Mouse (Mus musculus): ENCODE measurements at regions not wholly inside any gene's neighbourhood (a gene's known extent, or its start where the extent isn't known, plus 50 kb on each side); places are given as distances from the start of the nearest gene placed in this dataset.

DNA sequence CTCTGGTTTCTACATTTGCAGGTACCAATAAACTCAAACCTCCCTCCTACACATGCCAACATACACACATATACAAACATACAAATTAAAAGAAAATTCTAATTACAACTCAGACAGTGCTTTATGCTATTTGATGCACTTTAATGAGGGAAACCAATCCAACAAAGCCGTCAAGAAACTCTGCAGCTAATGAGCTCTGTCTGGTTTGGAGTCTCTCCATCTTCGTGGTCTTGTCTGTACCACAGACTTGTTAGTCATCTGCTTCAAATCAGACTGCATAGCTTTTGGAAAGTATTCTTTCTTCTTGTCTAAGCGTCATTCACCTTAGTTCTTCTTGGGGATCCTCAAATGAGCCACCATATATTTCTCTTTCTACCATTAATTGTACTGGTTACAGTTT is 108.9 kb upstream of the Speer4c start:
- no peak overlapping the region for H3K9ac ChIP-seq (ENCODE audit: low read depth, low read length)
- H3K79me2 ChIP-seq (ENCODE audit: control insufficient read depth, insufficient read depth, low read length), result no peaks in the 10 kb centered on the region
- no peak overlapping the region for H3K4me3 ChIP-seq (ENCODE audit: insufficient read depth, low read depth, low read length)
- WGBS, result 79% methylated on average over 3 of the region's 3 CpGs
- DNase-seq (ENCODE audit: extremely low read depth, low read depth, low spot score), result no peak
- TF ChIP-seq POLR2A (IDR thresholded peaks at IDR 0.05; ENCODE audit: extremely low read depth, insufficient read depth, low read length), result no peak
- no peak for TF ChIP-seq CTCF (IDR thresholded peaks at IDR 0.05; ENCODE audit: low read depth, low read length)
- no peaks in the 10 kb centered on the region for H3K4me1 ChIP-seq (ENCODE audit: control insufficient read depth, insufficient read depth, low read length)
- H3K36me3 ChIP-seq (ENCODE audit: control insufficient read depth, insufficient read depth, low read length), result no peaks in the 10 kb centered on the region
- no peak overlapping the region for H3K27ac ChIP-seq (replicated peaks; ENCODE audit: insufficient read depth, low read depth, low read length)
- no peaks in the 10 kb centered on the region for H3K27me3 ChIP-seq (ENCODE audit: control insufficient read depth, insufficient read depth, low read length)

DNA sequence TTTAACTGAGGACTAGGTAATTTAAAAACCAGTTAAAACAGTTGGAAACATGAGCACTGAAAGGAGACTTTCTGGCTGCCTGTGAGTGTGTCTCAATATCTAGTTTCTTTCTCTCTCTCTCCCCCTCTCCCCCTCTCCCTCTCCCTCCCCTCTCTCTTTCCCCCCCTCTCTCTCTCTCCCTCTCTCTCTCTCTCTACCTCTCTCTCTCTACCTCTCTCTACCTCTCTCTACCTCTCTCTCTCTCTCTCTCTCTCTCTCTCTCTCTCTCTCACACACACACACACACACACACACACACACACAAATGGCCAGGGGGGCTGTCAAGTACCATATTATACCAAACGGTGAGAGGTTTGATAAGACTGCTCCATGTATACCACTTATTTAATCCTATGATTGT is 103.0 kb upstream of the Cacna2d1 start:
- Histone ChIP-seq H3K4me3 (ENCODE audit: insufficient read depth, low read depth, low read length) (no peak overlapping the region), H3K36me3 (ENCODE audit: control insufficient read depth, insufficient read depth, low read length) (no peaks in the 10 kb centered on the region), H3K4me1 (ENCODE audit: control insufficient read depth, insufficient read depth, low read length) (no peaks in the 10 kb centered on the region), H3K79me2 (ENCODE audit: control insufficient read depth, insufficient read depth, low read length) (no peaks in the 10 kb centered on the region), H3K9ac (ENCODE audit: low read depth, low read length) (no peak overlapping the region), H3K27me3 (ENCODE audit: control insufficient read depth, insufficient read depth, low read length) (no peaks in the 10 kb centered on the region), H3K27ac (replicated peaks; ENCODE audit: insufficient read depth, low read depth, low read length) (no peak overlapping the region)
- no peak for DNase-seq (ENCODE audit: extremely low read depth, low read depth, low spot score)
- TF ChIP-seq CTCF (IDR thresholded peaks at IDR 0.05; ENCODE audit: low read depth, low read length) (no peak), POLR2A (IDR thresholded peaks at IDR 0.05; ENCODE audit: extremely low read depth, insufficient read depth, low read length) (no peak)
- 87% methylated on average over 1 of the region's 1 CpGs for WGBS

DNA sequence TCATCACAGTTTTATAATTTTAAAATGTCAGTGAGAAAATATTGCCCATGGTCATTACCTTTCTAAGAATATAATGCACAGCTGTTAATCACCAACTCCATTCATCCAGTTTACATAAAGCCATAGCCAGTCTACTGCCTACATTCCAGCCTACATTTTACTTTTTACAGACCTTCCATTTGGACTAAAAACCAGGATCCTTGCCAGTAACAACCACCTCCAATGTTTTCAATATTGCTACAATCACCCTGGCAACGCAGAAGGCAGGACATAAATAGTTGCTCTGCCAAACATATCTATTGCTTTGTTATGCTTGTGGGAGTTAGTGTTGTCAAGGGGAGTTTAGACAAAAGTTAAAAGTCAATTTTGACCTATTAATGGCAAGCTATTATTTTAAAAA is 102.2 kb upstream of the Cacna2d1 start:
- DNase-seq (ENCODE audit: extremely low read depth, low read depth, low spot score), result no peak
- Histone ChIP-seq H3K79me2 (ENCODE audit: control insufficient read depth, insufficient read depth, low read length) (no peaks in the 10 kb centered on the region), H3K27ac (replicated peaks; ENCODE audit: insufficient read depth, low read depth, low read length) (no peak overlapping the region), H3K9ac (ENCODE audit: low read depth, low read length) (no peak overlapping the region), H3K4me1 (ENCODE audit: control insufficient read depth, insufficient read depth, low read length) (no peaks in the 10 kb centered on the region), H3K27me3 (ENCODE audit: control insufficient read depth, insufficient read depth, low read length) (no peaks in the 10 kb centered on the region), H3K36me3 (ENCODE audit: control insufficient read depth, insufficient read depth, low read length) (no peaks in the 10 kb centered on the region), H3K4me3 (ENCODE audit: insufficient read depth, low read depth, low read length) (no peak overlapping the region)
- WGBS, result 75% methylated on average over 1 of the region's 1 CpGs
- TF ChIP-seq CTCF (IDR thresholded peaks at IDR 0.05; ENCODE audit: low read depth, low read length) (no peak), POLR2A (IDR thresholded peaks at IDR 0.05; ENCODE audit: extremely low read depth, insufficient read depth, low read length) (no peak)

DNA sequence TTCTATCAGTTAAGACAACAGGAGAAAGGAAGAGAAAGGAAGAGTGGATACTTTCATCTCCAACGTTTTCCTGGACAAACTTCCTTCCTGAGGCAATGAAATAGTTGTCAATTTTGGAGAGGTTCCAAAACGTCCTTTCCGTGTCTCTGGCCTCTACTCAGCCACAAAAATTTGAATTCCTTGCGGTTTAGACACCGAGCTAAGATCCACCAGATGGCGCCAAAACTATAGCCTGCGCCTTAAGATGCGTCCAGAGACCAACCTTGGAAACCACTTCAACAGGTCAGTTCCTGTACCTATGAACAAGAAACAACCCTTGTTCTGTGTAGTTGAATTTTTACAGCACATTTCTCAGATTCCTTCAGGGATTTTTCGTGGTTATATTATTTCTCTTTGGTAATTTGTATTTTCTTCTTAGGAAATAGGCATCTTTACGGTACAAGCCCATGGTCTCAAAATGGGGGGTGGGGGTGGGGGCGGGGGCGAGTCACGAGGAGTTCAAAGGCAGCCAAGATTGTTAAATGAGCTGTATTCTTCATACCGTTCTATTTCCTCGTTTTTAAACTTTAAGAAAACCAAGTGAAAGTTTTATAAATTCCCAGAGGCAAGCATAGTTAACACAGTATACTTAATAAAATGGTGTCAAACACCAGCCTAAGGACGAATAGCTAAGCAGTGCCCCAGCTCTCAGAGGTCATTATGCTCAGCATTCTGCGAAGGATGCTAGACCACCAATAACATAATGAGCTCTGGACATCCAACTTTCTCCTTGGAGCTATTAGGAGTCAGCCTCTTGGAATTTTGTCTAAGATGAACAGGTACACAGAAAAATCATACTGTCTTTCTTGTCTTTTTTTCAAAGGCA is 96.2 kb upstream of the Cacna2d1 start:
- DNase-seq (ENCODE audit: extremely low read depth, low read depth, low spot score), result peak; percentile 42
- no peaks in the 10 kb centered on the region for H3K79me2 ChIP-seq (ENCODE audit: control insufficient read depth, insufficient read depth, low read length)
- H3K27me3 ChIP-seq (ENCODE audit: control insufficient read depth, insufficient read depth, low read length), result no peaks in the 10 kb centered on the region
- no peaks in the 10 kb centered on the region for H3K36me3 ChIP-seq (ENCODE audit: control insufficient read depth, insufficient read depth, low read length)
- no peak overlapping the region for H3K4me3 ChIP-seq (ENCODE audit: insufficient read depth, low read depth, low read length)
- TF ChIP-seq POLR2A (IDR thresholded peaks at IDR 0.05; ENCODE audit: extremely low read depth, insufficient read depth, low read length), result no peak
- TF ChIP-seq CTCF (IDR thresholded peaks at IDR 0.05; ENCODE audit: low read depth, low read length), result peak; percentile 41; the same call in 1 of the 2 replicates
- H3K4me1 ChIP-seq (ENCODE audit: control insufficient read depth, insufficient read depth, low read length), result no peaks in the 10 kb centered on the region
- no peak overlapping the region for H3K9ac ChIP-seq (ENCODE audit: low read depth, low read length)
- 32% methylated on average over 17 of the region's 17 CpGs for WGBS
- H3K27ac ChIP-seq (replicated peaks; ENCODE audit: insufficient read depth, low read depth, low read length), result no peak overlapping the region

DNA sequence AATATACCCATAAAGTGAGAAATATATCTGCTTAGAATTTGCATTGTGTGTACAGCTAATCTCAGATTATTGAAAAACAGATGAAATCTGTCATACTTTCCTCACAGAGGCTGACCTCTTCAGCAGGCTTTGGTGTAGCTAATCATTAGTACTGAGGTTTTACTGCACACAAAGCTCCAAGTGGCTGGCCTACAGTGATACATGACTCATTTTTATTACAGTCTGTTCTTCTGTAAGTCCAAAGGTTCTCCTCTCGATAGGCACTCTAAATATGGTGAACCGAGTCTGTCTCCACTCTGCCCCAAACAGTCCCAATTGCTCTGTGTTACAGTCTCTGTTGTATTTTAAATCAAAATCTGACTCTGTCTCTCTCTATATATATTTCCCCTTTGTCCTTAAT is 87.7 kb upstream of the Cacna2d1 start:
- Histone ChIP-seq H3K27me3 (ENCODE audit: control insufficient read depth, insufficient read depth, low read length) (no peaks in the 10 kb centered on the region), H3K36me3 (ENCODE audit: control insufficient read depth, insufficient read depth, low read length) (no peaks in the 10 kb centered on the region), H3K79me2 (ENCODE audit: control insufficient read depth, insufficient read depth, low read length) (no peaks in the 10 kb centered on the region), H3K4me1 (ENCODE audit: control insufficient read depth, insufficient read depth, low read length) (no peaks in the 10 kb centered on the region), H3K27ac (replicated peaks; ENCODE audit: insufficient read depth, low read depth, low read length) (no peak overlapping the region), H3K4me3 (ENCODE audit: insufficient read depth, low read depth, low read length) (no peak overlapping the region), H3K9ac (ENCODE audit: low read depth, low read length) (no peak overlapping the region)
- DNase-seq (ENCODE audit: extremely low read depth, low read depth, low spot score), result no peak
- 78% methylated on average over 2 of the region's 2 CpGs for WGBS
- TF ChIP-seq CTCF (IDR thresholded peaks at IDR 0.05; ENCODE audit: low read depth, low read length) (no peak), POLR2A (IDR thresholded peaks at IDR 0.05; ENCODE audit: extremely low read depth, insufficient read depth, low read length) (no peak)

DNA sequence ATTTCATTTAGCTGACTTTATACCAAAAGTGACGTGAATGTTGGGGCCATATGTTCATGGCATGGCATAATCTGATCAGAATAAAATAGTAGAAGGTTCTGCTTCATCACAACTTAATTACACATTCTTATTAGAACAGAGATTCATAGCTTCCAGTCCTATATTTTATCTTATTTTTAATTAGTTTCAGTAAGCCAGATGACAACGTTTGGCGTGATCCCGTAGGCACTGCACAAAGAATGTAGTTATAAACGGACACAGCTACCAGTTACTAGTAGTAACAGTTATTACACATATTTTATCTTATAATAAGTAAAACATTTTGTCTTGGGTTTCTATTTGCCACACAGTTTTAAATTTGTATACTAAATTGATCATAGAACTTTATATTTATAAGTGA is 85.0 kb upstream of the Cacna2d1 start:
- DNase-seq (ENCODE audit: extremely low read depth, low read depth, low spot score), result no peak
- H3K27me3 ChIP-seq (ENCODE audit: control insufficient read depth, insufficient read depth, low read length), result no peaks in the 10 kb centered on the region
- no peak overlapping the region for H3K4me3 ChIP-seq (ENCODE audit: insufficient read depth, low read depth, low read length)
- H3K79me2 ChIP-seq (ENCODE audit: control insufficient read depth, insufficient read depth, low read length), result no peaks in the 10 kb centered on the region
- no peak overlapping the region for H3K9ac ChIP-seq (ENCODE audit: low read depth, low read length)
- H3K27ac ChIP-seq (replicated peaks; ENCODE audit: insufficient read depth, low read depth, low read length), result no peak overlapping the region
- TF ChIP-seq POLR2A (IDR thresholded peaks at IDR 0.05; ENCODE audit: extremely low read depth, insufficient read depth, low read length) (no peak), CTCF (IDR thresholded peaks at IDR 0.05; ENCODE audit: low read depth, low read length) (no peak)
- H3K4me1 ChIP-seq (ENCODE audit: control insufficient read depth, insufficient read depth, low read length), result no peaks in the 10 kb centered on the region
- no peaks in the 10 kb centered on the region for H3K36me3 ChIP-seq (ENCODE audit: control insufficient read depth, insufficient read depth, low read length)
- 84% methylated on average over 5 of the region's 5 CpGs for WGBS

Data from liver, adult 2 months (tissue).